ENCODE assay signal across 11 mouse cellular contexts in the genomic region with DNA sequence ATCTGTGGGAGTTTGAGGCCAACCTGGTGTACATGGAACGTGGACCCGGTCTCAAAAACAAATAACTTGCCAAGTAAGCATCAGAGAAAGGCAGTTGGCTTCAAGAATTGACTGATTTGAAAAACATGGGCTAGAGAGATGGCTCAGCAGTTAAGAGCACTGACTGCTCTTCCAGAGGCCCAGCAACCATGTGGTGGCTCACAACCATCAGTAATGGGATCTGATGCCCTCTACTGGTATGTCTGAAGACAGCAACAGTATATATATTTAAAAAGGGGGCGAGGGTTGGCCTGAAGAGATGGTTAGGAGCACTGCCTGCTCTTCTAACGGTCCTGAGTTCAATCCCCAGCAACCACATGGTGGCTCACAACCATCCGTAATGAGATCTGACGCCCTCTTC. TPM values are rescaled to one million over a fixed set of nuclear protein-coding genes. Genes with fewer than 3 reads are reported as not detected.
A peak's percentile ranks its signal among the peaks of the same experiment; 100 is the strongest.
DNase-seq lines count a peak whose midpoint lies in the region; ATAC-seq and TF ChIP-seq lines count a peak whose summit lies in the region.
"Had no signal": no experiment of that assay in that cellular context is flagged by ENCODE, and none has a peak within 500 bp of the region (broad histone marks: within the 10 kb centered on the region; RNA-seq: fewer than 3 reads in every experiment).

No protein-coding gene starts in this region.

- H3K4me3 ChIP-seq in lung, adult 2 months (replicated peaks; ENCODE audit: extremely low read depth, low read depth, low read length) = no peak overlapping the region
- H3K4me3 ChIP-seq: hindbrain, embryonic 15.5 days; liver, embryonic 15.5 days had no signal

- H3K4me1 ChIP-seq in lung, adult 2 months (ENCODE audit: control insufficient read depth, insufficient read depth, low read length) = peaks cover 3% of the 10 kb centered on the region; the same call in 1 of the 2 replicates

- 23% methylated on average over 6 of the region's 6 CpGs for WGBS in lung, adult 2 months

- DNase-seq in CD4-positive, CD25-positive, alpha-beta regulatory T cell, adult 2 months (ENCODE audit: low read depth, low spot score) = peak; percentile 73
- no peak for DNase-seq in lung, adult 2 months
- no peak for DNase-seq in lung, postnatal 4 days
- DNase-seq in brain, adult 2 months (ENCODE audit: low read depth, low spot score) = peak; percentile 37
- DNase-seq in frontal cortex, postnatal 25 days (ENCODE audit: low spot score in 2 of 2) = no peak
- no peak for DNase-seq in kidney, adult 9 months

- TF ChIP-seq POLR2A in lung, adult 2 months (IDR thresholded peaks at IDR 0.05; ENCODE audit: borderline replicate concordance, extremely low read depth, low read depth, low read length) = no peak

- no peak for ATAC-seq in CD4-positive, CD25-positive, alpha-beta regulatory T cell, adult 4 months
- peak; percentile 15; the same call in 1 of the 2 replicates for ATAC-seq in megakaryocyte progenitor cell, adult 5-6 weeks (replicated peaks; ENCODE audit: poor library complexity)
- ATAC-seq: forebrain, embryonic 16.5 days had no signal

- TF ChIP-seq CTCF in lung, adult 2 months (IDR thresholded peaks at IDR 0.05; ENCODE audit: insufficient read depth, low read length) = 0 out of 2 replicates have a peak, but pooled peaks have one; percentile 16

RNA-seq across cellular contexts. Expression of a gene that starts 4.5 kb away (rescaled TPM):
- polyA plus RNA-seq in CD4-positive, CD25-positive, alpha-beta regulatory T cell, adult 4 months (2017; shearing (Covaris generic)) = 100 to 1,000 TPM; 304 to 334 TPM
- 6.1 and 8.1 TPM in 2 replicates for polyA plus RNA-seq in lung, adult 2 months (2012; rRNA removed)
- 728 and 799 TPM in 2 replicates for total RNA-seq in megakaryocyte progenitor cell, adult 5-6 weeks (2015)
- 665 and 1,023 TPM in 2 replicates for total RNA-seq in megakaryocyte progenitor cell, adult 5-6 weeks (2017)

Comparison
In these comparisons a context has a peak if more than half of its experiments do, and no peak if none do; other contexts are left out.
1. DNase-seq: peak in CD4-positive, CD25-positive, alpha-beta regulatory T cell, adult 2 months (single experiment) and brain, adult 2 months (single experiment); none in lung, adult 2 months (single experiment), lung, postnatal 4 days (0 of 2), frontal cortex, postnatal 25 days (0 of 2) and kidney, adult 9 months (single experiment).
2. RNA of a gene that starts 4.5 kb away (polyA plus RNA-seq): 304 to 334 TPM in CD4-positive, CD25-positive, alpha-beta regulatory T cell, adult 4 months; 6.1 to 8.1 TPM in lung, adult 2 months; every median in the first group is over 10 times any median in the second.